Mouse (Mus musculus) mouse trophoblast stem cell (cell line): ENCODE measurements around the gene Gm21958.

Experiments used
- in situ Hi-C, 2 experiments: fragments of 300-500 bp; cut with MseI, MboI; formaldehyde crosslinking; loops; 2 replicates in 1 of 2; 3 replicates in 1 of 2; pipeline ENCODE4 v1.15.1; 2025

The Gm21958 gene

GRCm38 (mm10) chr3:54714253-54714652 is at the start of gene Gm21958:
Gm21958 (minus strand) TSS chr3:54714353.
- in situ Hi-C loops = no loop called here

- in situ Hi-C loops = no loop called here
Measured at GRCm38 (mm10) chr3:54761258-54761657, 47.1 kb upstream of the Gm21958 start.

GRCm38 (mm10) chr3:54760321-54761115 is 46.4 kb upstream of the Gm21958 start:
- in situ Hi-C loops = no loop called here

DNA sequence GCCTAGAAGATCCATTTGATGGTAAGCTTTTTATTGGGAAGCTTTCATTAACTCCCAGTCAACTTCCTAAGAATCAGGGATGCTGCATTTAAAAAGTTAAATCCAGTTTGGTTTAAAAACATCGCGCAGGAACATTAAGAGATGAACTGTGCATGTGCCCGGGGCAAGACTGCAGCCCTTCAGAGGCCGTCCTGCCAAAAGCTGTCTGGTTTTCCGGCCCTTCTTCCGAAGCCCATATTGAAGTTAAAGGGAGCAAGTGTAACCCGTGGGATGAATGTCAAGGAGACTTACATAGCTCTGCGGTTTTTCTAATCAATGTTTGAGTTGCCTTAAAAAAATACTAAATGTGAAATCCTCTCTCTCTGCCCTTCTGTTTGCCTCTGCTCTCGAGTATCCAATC is 45.1 kb upstream of the Gm21958 start:
- in situ Hi-C loops = no loop called here

- in situ Hi-C loops = no loop called here
Measured at GRCm38 (mm10) chr3:54757446-54757845, 43.3 kb upstream of the Gm21958 start.

DNA sequence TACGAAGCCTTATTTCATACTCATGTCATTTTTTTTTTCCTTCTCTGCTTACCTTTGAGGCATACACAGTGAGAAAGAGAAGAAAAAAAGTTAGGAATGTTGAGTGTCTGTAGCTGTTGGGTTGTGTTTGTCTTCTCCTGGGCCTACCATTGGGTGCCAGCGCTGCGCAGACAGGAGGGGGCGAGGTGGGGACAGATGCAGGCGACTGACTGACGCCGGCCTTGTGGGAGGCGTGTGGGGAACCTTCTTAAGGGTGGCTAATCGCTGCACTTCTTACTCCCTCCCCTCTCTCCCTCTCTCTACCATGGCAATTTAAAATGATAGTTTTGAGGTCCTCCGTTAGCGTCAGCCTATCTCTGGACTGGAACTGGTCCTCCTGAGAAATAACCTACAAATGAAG is 41.9 kb upstream of the Gm21958 start:
- in situ Hi-C loops = no loop called here

- in situ Hi-C loops = no loop called here
Measured at GRCm38 (mm10) chr3:54755145-54756041, 41.2 kb upstream of the Gm21958 start, which contains the start of gene Smad9. Smad9 (plus strand) TSS chr3:54755582.

GRCm38 (mm10) chr3:54753411-54753810 is 39.3 kb upstream of the Gm21958 start:
- in situ Hi-C loops = no loop called here

DNA sequence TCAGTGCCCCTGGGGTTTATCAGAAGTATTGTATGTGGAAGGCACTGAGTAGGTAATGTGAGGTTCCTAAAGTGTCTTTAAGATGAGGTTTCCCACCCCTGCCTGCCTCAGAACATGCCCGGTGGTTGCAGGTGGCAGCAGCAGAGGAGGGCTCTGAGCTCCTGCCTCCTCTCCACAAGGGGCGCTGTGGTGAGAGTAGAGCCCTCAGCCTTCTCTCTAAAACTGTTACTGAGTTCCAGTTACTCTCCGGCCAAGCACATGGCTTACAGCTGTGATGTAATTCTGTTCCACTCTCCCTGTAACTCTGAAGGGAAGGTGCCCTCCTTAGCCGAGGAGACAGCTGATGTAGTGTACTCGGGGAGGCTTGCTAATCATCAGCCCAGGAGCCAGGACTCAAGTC is 31.6 kb upstream of the Gm21958 start:
- in situ Hi-C loops = no loop called here

GRCm38 (mm10) chr3:54741965-54742364 is 27.8 kb upstream of the Gm21958 start:
- in situ Hi-C loops = no loop called here

DNA sequence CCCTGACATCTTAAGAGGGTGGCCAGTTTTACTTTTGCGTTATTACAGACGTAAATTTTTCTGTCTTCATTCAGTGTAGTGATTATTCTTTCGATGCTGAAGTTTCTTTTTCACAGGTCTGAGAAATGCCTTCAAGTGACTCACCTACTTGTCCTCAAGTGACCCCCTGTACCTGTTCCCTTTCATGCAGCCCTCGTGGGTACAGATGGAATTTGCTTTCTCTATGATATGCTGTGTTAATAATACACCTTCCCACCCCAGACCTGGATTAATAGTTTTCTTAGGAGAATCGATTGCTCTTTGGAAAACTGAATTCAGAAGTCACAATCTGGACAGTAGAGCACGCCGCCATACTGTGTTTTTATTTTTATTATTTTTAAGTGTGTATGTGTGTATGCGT is 23.2 kb upstream of the Gm21958 start:
- in situ Hi-C loops = no loop called here

GRCm38 (mm10) chr3:54736101-54736927 is 22.2 kb upstream of the Gm21958 start:
- in situ Hi-C loops = no loop called here

- in situ Hi-C loops = no loop called here
Measured at GRCm38 (mm10) chr3:54735247-54736046, 21.3 kb upstream of the Gm21958 start, which contains the start of the genes Exosc8 and Alg5. Exosc8 (minus strand) TSS chr3:54735393. Alg5 (plus strand) TSS chr3:54735539.

GRCm38 (mm10) chr3:54734411-54735246 is 20.5 kb upstream of the Gm21958 start:
- in situ Hi-C loops = no loop called here

DNA sequence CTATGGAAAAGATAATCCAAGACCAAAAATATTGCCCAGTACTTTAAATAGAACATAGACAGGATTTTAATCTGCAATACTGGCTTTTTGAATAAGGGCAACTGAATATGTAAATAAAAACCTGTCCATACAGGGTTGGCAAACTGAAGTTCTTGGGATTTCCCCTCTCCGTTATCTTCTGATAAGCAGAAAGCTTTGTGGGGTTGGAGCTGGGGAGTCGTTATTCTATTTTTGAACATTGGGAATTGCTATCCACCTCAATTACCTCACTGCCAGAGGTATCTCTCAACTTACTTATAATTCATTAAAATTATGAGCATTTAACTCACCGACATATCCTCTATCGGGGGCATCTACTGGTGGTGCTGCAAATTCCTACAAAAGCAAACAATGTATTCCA is 18.2 kb upstream of the Gm21958 start:
- in situ Hi-C loops = no loop called here

DNA sequence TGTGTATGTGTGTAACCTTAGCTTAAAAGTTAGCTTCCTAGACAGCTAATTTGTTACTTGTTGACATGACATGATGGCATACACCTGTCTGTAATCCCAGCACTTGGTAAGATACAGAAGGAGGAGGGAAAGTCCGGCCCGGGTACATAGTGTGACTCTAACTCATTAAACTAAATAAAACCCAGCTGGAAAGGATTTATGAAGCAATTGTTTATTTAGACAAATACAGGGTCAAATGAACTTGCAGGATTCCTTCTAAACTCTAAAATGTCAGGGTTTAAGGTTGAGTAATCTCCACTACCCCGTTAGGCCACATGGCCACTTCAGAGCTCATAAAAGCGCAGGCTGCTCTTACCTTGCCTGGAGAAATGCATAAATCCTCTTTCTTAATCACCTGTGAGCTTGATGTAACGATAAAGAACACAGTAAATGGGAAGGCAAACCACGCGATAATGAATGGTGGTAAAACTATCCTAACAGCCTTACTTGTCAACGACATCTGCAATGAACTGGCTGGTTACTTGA is 17.5 kb upstream of the Gm21958 start:
- in situ Hi-C loops = no loop called here

- in situ Hi-C loops = no loop called here
Measured at GRCm38 (mm10) chr3:54728100-54728499, 13.9 kb upstream of the Gm21958 start.

GRCm38 (mm10) chr3:54727588-54727987 is 13.4 kb upstream of the Gm21958 start:
- in situ Hi-C loops = no loop called here

DNA sequence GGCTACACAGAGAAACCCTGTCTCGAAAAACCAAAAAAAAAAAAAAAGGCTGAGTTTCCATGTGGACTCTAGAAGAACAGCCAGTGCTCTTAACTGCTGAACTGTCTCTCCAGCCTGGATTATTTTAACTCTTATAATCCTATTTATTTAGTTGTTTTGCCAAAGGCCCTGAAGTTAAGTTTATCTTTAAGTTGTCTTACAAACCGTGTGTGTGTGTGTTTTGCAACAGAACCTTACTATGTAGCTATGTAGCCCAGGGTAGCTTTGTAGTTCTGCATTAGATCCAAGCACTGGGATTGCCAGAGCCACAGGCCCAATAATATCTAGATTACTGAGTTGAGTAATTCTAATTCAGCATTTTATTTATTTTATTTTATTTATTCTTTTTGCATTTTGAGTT is 11.2 kb upstream of the Gm21958 start:
- in situ Hi-C loops = no loop called here
